Mouse (Mus musculus) midbrain, embryonic 15.5 days (tissue): Measurements from ENCODE around the gene Prkag2. TPM values are rescaled to one million over a fixed set of nuclear protein-coding genes. Genes with fewer than 3 reads are reported as not detected.

Experiments used
- ATAC-seq: fragments of 200-750 bp; cut with Nextera tagmentation; replicated peaks from 2 replicates; pipeline ENCODE4 v1.8.0; 2017; ENCODE audit warnings: moderate TSS enrichment
- H3K27ac ChIP-seq: fragments of 300-500 bp; sonication (generic); 2 replicates; pipeline ENCODE4 v1.5.1; 2015; ENCODE audit warnings: mild to moderate bottlenecking, inconsistent platforms
- H3K27me3 ChIP-seq: fragments of 300-500 bp; sonication (generic); replicated peaks from 2 replicates; pipeline ENCODE4 v1.6.1; 2015; ENCODE audit warnings: inconsistent platforms
- H3K36me3 ChIP-seq: fragments of 300-500 bp; sonication (generic); replicated peaks from 2 replicates; pipeline ENCODE4 v1.6.1; 2015; ENCODE audit warnings: inconsistent platforms
- H3K4me1 ChIP-seq: fragments of 300-500 bp; sonication (generic); 2 replicates; pipeline ENCODE4 v1.6.1; 2015; ENCODE audit warnings: inconsistent platforms
- H3K4me2 ChIP-seq: fragments of 300-500 bp; sonication (generic); 2 replicates; pipeline ENCODE4 v1.6.1; 2015; ENCODE audit warnings: inconsistent platforms, mild to moderate bottlenecking, moderate library complexity
- H3K4me3 ChIP-seq: fragments of 300-500 bp; sonication (generic); 2 replicates; pipeline ENCODE4 v1.5.1; 2015; ENCODE audit warnings: mild to moderate bottlenecking, inconsistent platforms
- H3K9ac ChIP-seq: fragments of 300-500 bp; sonication (generic); 2 replicates; pipeline ENCODE4 v1.6.1; 2015; ENCODE audit warnings: mild to moderate bottlenecking, inconsistent platforms
- H3K9me3 ChIP-seq: fragments of 300-500 bp; sonication (generic); 2 replicates; pipeline ENCODE4 v1.6.1; 2016; ENCODE audit warnings: inconsistent platforms
- WGBS: fragments of 180-500 bp; shearing (Covaris S2); methylation state at CpG from one replicate; pipeline ENCODE4 v1.1.7; 2015; ENCODE audit warnings: mixed read lengths; 5-methylcytosine and 5-hydroxymethylcytosine counted together
- polyA plus RNA-seq: library from polyadenylated mRNA; unstranded; fragments of >200 nt; fragmentation: Nextera tagmentation; extraction: Ambion mirVana; gene quantifications from 2 replicates; pipeline ENCODE4 v1.2.1, GENCODE M21; 2015

Prkag2 gene
- polyA plus RNA-seq, 1 experiment from 2014 or later, result 102 TPM

- H3K9ac ChIP-seq, result no peak overlapping the region
- ATAC-seq, result no peak
- no peaks in the 10 kb centered on the region for H3K9me3 ChIP-seq
- 94% methylated on average over 8 of the region's 8 CpGs for WGBS
- H3K4me2 ChIP-seq, result no peak overlapping the region
- no peaks in the 10 kb centered on the region for H3K27me3 ChIP-seq
- no peak overlapping the region for H3K27ac ChIP-seq
- H3K4me1 ChIP-seq, result peaks cover 15% of the 10 kb centered on the region
- no peak overlapping the region for H3K4me3 ChIP-seq
- no peaks in the 10 kb centered on the region for H3K36me3 ChIP-seq
These were observed 129.7 kb downstream of the Prkag2 start for GRCm38 (mm10) chr5:24970552-24971275.

GRCm38 (mm10) chr5:24969241-24969880, 131.1 kb downstream of the Prkag2 start:
- Histone ChIP-seq H3K4me2 (no peak overlapping the region), H3K4me1 (peaks cover 15% of the 10 kb centered on the region), H3K9me3 (no peaks in the 10 kb centered on the region), H3K27me3 (no peaks in the 10 kb centered on the region), H3K4me3 (no peak overlapping the region), H3K27ac (0 out of 2 replicates have a peak overlapping the region, but pooled peaks have one; percentile 11), H3K9ac (no peak overlapping the region), H3K36me3 (no peaks in the 10 kb centered on the region)
- 65% methylated on average over 11 of the region's 11 CpGs for WGBS
- ATAC-seq, result no peak; the same call in none of the 2 replicates

DNA sequence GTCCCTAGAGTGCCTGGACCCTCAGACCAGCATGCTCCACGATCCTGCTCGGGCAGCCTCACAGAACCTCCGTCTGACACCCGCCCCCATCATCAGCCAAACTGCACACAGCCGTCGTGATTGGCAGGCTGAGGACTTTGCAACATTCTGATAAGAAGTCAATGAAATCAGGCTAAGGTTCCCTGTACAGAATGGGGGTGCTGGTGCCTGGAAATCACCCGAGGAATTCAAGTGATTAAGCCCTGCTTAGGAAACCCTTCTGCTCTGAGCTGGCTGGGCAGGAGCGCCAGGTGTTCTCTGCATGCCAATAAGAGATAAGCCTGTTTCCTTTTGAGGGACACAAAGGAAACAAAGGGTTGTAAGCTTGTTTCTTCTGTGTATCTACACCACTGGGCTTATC, 131.7 kb downstream of the Prkag2 start:
- peak; percentile 59 for ATAC-seq
- Histone ChIP-seq H3K27me3 (no peaks in the 10 kb centered on the region), H3K9ac (no peak overlapping the region), H3K36me3 (no peaks in the 10 kb centered on the region), H3K4me2 (no peak overlapping the region), H3K27ac (peak overlapping the region; percentile 34; the same call in 1 of the 2 replicates), H3K9me3 (no peaks in the 10 kb centered on the region), H3K4me1 (peaks cover 15% of the 10 kb centered on the region), H3K4me3 (no peak overlapping the region)
- 27% methylated on average over 8 of the region's 8 CpGs for WGBS

DNA sequence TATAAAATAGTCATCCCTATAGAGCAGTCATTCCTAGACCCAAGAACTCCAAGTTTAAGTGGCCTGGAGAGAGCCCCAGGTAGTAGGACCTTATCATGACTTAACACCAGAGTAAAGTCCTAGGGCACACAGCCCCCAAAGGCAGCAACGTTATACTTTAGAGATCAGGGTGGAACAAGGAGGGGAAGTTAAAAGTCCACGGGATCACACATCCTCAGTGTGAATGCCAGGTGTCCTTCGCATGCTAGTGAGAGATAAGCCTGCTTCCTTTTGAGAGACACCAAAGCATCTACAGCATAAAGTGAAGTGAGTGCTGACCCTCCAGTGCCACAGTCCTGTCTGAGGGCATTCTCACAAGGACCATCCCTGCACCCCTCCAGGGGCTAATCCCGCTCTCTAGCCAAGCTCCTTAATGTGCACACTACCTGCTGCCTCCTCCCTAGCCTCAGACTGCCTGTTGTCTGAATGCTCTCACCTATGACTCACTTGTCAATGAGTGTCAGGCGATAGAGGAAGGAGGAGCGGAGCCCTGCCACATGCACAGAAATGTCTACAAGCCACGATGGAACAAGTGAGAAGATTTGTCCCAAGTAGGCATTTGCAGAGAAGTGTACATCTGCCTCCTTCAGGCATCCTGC, 132.4 kb downstream of the Prkag2 start:
- Histone ChIP-seq H3K9ac (no peak overlapping the region), H3K27ac (no peak overlapping the region), H3K27me3 (no peaks in the 10 kb centered on the region), H3K4me3 (no peak overlapping the region), H3K36me3 (no peaks in the 10 kb centered on the region), H3K4me2 (no peak overlapping the region), H3K9me3 (no peaks in the 10 kb centered on the region), H3K4me1 (peaks cover 15% of the 10 kb centered on the region)
- 68% methylated on average over 7 of the region's 7 CpGs for WGBS
- ATAC-seq, result no peak

GRCm38 (mm10) chr5:24963776-24964175, 136.7 kb downstream of the Prkag2 start:
- H3K27me3 ChIP-seq, result no peaks in the 10 kb centered on the region
- ATAC-seq, result no peak
- no peak overlapping the region for H3K27ac ChIP-seq
- WGBS, result 73% methylated on average over 4 of the region's 4 CpGs
- H3K4me1 ChIP-seq, result peaks cover 5% of the 10 kb centered on the region
- H3K4me3 ChIP-seq, result no peak overlapping the region
- no peak overlapping the region for H3K4me2 ChIP-seq
- H3K9me3 ChIP-seq, result no peaks in the 10 kb centered on the region
- H3K36me3 ChIP-seq, result no peaks in the 10 kb centered on the region
- H3K9ac ChIP-seq, result no peak overlapping the region

DNA sequence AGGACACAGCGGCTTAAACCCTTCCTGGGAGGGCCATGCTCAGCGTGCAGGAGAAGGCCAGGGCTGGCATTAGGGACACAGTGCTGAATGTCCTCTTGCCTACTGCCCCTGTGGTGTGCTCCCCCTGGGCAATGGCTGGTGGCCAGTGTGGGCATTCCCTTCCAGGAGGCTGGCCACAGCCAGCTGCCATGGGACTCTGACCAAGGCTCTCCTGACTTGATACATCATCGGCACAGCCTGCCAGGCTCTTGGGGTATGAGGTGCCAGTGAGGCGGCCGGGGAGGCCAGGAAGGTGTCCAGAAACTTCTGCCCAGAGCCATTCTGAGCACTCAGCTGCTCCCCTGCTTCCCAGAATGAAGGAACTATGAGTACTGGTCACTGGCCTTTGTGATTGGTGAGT, 139.7 kb downstream of the Prkag2 start:
- no peak overlapping the region for H3K4me3 ChIP-seq
- 92% methylated on average over 5 of the region's 5 CpGs for WGBS
- H3K9me3 ChIP-seq, result no peaks in the 10 kb centered on the region
- no peak overlapping the region for H3K4me2 ChIP-seq
- H3K4me1 ChIP-seq, result no peaks in the 10 kb centered on the region
- no peak overlapping the region for H3K9ac ChIP-seq
- H3K36me3 ChIP-seq, result no peaks in the 10 kb centered on the region
- ATAC-seq, result no peak
- H3K27me3 ChIP-seq, result no peaks in the 10 kb centered on the region
- no peak overlapping the region for H3K27ac ChIP-seq

GRCm38 (mm10) chr5:24959758-24960157, 140.7 kb downstream of the Prkag2 start:
- no peak overlapping the region for H3K9ac ChIP-seq
- no peak overlapping the region for H3K4me3 ChIP-seq
- no peak overlapping the region for H3K27ac ChIP-seq
- no peak overlapping the region for H3K4me2 ChIP-seq
- no peaks in the 10 kb centered on the region for H3K36me3 ChIP-seq
- 87% methylated on average over 3 of the region's 3 CpGs for WGBS
- H3K4me1 ChIP-seq, result no peaks in the 10 kb centered on the region
- H3K27me3 ChIP-seq, result no peaks in the 10 kb centered on the region
- no peaks in the 10 kb centered on the region for H3K9me3 ChIP-seq
- no peak for ATAC-seq

DNA sequence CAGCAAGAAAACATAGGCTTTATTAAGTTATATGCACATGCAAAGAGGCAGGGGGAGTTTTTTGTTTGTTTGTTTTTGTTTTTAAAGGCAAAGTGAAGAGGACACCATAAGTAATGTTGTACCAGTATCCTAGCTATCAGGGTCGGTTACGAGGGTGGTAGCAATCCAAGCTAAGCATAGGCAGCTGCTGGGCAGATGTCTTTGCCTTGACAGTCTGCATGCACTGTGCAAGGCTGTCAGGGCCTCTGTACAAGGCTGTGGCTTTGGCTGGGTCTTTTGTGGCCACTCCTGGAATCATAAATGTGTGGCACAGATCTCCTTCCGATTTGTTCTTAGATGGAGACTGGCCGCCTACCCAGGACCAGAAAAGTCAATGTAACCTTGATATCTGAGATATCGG, 141.8 kb downstream of the Prkag2 start:
- Histone ChIP-seq H3K4me2 (no peak overlapping the region), H3K27ac (no peak overlapping the region), H3K36me3 (no peaks in the 10 kb centered on the region), H3K4me3 (no peak overlapping the region), H3K27me3 (no peaks in the 10 kb centered on the region), H3K9ac (no peak overlapping the region), H3K9me3 (no peaks in the 10 kb centered on the region), H3K4me1 (no peaks in the 10 kb centered on the region)
- no peak for ATAC-seq
- 88% methylated on average over 5 of the region's 5 CpGs for WGBS

DNA sequence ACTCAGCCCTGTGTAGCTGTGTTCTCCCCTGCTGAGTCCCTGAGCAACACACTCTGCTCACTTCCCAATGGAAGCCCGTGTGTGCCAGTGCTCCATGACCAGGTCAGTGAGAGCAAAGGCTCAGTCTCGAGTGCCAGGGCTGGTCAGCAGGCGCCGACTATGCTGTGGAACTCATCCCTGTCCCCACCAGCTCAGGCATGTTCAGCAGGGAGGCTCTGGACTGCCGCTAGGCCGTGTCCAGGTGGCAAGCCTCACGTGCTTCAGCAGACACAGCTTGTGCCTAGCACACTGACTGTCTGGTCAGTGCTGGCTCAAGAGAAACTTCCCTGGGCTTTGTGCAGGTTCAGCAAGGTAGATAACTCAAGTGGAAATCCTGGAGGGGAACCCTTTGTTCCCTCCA, 143.6 kb downstream of the Prkag2 start:
- Histone ChIP-seq H3K27me3 (no peaks in the 10 kb centered on the region), H3K4me3 (no peak overlapping the region), H3K4me1 (peaks cover 2% of the 10 kb centered on the region; the same call in 1 of the 2 replicates), H3K36me3 (no peaks in the 10 kb centered on the region), H3K4me2 (no peak overlapping the region), H3K27ac (no peak overlapping the region), H3K9ac (no peak overlapping the region), H3K9me3 (no peaks in the 10 kb centered on the region)
- WGBS, result 95% methylated on average over 7 of the region's 7 CpGs
- no peak for ATAC-seq

DNA sequence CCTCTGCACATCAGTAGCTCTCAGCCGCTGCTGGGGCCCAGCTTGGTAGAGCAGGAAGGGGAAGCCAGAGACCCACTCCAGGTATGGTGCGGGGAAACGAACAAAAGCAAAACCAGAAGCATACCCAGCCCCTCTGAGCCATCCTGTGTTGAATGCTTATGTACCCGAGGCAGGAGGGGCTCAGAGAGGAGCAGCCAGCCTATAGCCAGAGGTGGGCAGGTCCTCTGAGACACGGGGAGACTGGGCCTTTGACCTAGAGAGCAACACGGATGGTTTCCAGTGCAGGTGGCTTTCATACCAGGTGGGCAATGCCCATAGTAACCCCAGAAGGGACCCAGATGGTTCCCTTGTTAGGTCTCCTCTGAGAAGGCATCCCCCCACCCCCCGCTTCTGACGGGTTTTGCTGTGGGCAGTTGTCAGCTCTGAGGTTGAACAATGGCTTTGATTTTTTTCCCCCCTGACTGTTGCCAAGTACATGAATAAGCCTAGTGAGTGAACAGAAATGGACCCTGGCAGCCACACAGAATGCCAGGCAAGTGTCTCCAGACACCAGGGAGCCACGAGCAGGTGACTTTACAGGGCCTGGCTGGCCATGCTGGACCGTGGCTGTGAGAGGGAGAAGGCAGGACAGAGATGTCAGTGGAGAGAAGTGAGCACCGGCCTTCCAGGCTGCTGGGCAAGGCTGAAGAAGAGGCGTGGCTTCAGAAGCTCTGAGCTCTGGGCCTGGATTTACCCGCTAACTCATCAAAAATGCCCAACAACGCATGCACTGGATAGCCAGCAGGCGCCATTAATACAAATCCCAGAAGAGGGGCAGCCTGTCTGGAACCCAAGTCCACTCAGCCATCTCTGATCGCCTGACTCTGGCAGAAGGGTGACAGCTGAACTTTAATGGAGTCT, 147.3 kb downstream of the Prkag2 start:
- H3K27me3 ChIP-seq, result no peaks in the 10 kb centered on the region
- H3K4me2 ChIP-seq, result no peak overlapping the region
- WGBS, result 59% methylated on average over 16 of the region's 16 CpGs
- H3K36me3 ChIP-seq, result no peaks in the 10 kb centered on the region
- H3K9me3 ChIP-seq, result no peaks in the 10 kb centered on the region
- peak; percentile 42 for ATAC-seq
- no peak overlapping the region for H3K4me3 ChIP-seq
- H3K27ac ChIP-seq, result no peak overlapping the region
- H3K9ac ChIP-seq, result no peak overlapping the region
- H3K4me1 ChIP-seq, result peaks cover 2% of the 10 kb centered on the region; the same call in 1 of the 2 replicates

DNA sequence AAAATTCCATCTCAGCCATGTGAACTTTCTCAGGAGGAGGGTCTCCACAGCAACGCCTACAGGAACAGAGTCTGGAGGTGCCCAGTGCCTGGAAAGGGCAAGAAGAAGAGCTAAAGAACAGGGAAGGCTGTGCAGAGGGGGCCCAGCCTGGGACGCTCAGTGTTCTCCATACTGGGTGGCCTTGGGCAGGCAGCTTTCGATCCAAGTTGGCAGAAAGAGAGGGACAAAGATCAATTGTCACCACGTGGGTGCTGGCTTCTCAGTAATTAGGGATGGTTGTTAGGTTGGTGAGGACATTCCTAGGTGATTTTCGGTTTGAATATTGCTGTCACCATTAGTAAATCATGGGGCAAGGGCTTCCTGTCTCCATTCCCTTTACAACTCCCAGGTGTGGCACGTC, 148.2 kb downstream of the Prkag2 start:
- no peaks in the 10 kb centered on the region for H3K36me3 ChIP-seq
- peaks cover 2% of the 10 kb centered on the region; the same call in 1 of the 2 replicates for H3K4me1 ChIP-seq
- H3K4me3 ChIP-seq, result no peak overlapping the region
- no peaks in the 10 kb centered on the region for H3K9me3 ChIP-seq
- no peak overlapping the region for H3K4me2 ChIP-seq
- no peak for ATAC-seq
- 77% methylated on average over 6 of the region's 6 CpGs for WGBS
- no peak overlapping the region for H3K9ac ChIP-seq
- no peak overlapping the region for H3K27ac ChIP-seq
- H3K27me3 ChIP-seq, result no peaks in the 10 kb centered on the region
